Mouse (Mus musculus) kidney, postnatal 36 days (tissue): ENCODE measurements around the gene Slc3a2.

Source experiments
- DNase-seq, 2 experiments: peaks; one replicate each; pipeline ENCODE4 v3.0.0; 2021 to 2022; ENCODE audit warnings: mixed read lengths in 2 of 2

Gene Slc3a2

DNA sequence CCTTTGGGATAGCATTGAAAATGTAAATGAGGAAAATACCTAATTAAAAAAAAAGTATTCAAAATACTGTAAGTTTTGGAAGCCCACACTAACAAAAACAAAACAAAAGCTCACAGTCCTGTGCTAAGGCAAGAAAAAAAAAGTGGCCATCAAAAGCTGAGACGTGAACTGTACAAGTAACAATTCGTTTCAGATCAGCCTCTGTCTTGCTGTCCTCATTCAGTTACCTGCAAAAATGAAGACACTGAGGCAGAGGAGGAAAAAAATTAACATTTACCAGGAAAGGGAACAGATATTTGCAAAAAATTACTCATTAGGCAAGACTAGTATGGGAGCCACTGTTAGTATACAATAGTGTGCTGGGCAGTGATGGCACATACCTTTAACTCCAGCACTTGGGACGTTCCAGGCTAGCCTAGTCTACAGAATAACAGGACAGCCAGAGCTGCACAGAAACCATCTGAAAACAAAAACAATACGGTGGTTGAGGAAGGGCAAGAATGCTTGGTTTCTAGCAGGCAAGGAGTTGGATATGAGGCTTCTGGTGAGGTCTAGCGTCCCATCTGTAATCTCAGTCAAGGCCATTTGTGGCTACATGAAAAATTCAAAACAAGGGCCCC lies 4.4 kb upstream of the Slc3a2 start:
- DNase-seq = no peak

DNA sequence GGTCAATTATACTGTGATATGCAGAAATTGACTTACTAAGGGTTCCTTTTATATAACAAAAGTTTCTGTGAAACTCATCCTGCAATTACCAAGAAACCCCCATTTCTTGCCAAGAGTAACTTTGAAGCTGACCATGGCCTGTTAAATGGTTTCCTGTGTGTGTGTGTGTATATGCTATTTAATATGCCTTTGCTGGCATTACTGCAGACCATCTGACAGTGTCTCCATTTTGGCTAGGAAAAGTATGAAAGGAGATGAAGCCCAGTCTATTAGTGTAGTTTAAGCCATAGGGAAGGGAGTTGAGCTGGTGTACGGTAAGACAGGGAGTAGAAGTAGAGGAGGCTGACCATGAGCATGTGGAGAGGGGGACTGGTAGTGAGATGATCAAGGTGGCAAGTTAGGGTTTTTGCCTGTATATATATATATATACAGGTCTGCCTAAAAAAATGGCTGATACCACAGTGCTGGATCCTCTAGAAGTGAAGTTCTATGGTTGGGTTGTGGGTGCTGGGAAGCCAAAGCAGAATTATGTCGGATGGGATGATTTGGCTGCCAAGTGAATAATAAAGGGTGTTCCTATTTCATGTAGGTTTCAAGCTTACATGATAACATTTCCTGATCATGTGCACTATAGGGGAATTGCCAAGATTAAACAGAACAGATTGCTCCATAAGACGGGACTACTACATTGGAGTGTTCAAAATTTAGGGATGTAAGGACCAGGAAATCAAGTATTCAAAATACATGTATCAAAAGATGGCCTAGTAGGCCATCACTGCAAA lies 3.6 kb upstream of the Slc3a2 start:
- DNase-seq = no peak

DNA sequence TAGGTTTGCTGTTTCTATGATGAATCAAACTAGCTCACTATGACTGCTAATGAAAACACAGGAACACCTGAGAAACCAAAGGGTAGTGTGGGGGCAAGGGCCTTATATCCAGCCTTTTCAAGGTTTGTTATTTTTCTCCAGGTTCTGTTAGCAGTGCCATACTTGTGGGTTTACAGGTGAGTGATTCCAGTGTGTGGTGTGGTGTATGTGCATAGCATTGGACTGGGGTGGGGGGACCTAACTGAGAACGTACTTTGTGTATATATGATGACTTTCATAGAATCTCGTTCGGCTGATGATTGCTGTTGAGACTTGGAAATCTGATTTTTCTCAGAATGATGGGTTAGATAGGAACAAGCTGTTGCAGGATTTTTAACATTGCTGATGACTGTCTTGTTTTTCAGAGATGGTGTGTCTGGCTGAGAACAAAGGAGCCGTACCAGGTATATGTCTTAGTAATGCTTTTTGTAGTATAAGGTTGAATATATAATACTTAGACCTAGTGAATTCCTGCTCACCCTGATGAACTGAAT lies 2.0 kb upstream of the Slc3a2 start:
- no peak for DNase-seq

DNA sequence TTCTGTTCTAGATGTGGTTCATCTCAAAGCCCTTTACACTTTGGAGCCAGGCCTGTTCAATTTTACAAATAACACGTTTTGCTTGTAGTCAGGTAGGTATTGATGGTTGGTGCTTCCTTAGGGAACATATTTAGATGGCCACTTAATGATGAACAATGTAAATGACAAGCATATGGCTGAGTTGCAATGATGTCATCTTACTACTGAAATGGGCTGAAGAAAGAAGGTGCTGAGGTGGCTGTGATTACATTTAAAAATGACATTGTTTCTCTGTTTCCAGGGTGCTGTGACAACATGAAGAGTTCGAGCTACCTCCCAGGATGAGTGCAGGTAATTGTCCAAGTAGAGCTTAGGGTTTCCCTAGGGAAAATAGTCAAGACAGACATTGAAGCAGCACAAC lies 1.2 kb upstream of the Slc3a2 start:
- DNase-seq = no peak

DNA sequence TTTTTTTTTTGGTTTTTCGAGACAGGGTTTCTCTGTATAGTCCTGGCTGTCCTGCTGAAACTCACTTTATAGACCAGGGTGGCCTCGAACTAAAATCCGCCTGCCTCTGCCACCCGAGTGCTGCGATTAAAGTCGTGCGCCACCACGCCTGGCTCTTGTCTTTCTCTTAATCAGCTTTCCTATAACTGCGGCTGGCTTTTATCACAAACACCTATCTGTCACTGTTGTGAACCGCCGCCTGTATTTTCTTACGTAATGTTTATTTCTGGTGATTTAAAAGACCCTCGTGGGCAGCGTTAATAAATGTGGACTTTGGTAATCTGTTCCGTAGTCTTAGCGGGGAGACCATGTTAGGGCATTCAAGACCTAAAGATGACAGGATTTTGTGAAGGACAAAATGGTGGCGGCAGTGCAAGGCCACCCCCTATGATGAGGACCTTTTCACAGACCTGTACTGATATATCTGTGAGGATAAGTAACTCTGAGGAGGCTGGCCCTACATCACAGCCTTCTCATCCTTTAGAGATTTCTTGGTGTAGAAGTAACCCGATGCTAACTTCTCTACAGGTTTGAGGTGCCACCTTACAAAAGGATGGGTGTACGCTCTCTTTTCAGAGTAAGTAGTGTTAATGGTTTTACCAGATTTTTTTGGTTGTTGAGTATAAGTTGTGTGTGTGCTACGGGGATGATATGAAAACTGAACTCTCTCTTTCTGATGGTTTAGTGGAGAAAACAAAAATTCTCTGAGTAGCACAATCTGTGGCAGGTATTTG lies 591 bp upstream of the Slc3a2 start:
- no peak for DNase-seq

DNA sequence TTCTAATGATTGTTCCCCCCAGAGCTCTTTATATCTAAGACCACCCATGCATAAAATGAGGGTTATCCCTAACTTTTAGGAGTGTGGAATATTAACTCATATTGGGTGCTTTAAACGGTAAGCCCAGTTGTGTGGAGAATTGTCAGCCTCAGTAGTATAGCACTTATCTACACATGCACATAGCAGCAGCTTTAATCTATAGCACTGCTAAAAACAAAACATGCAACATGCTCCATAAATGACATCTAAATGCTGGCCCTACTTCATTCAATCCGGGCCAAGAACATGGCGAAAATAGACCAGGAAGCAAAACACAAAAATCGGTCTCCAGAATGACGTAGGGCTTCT lies 636 bp downstream of the Slc3a2 start:
- no peak for DNase-seq

DNA sequence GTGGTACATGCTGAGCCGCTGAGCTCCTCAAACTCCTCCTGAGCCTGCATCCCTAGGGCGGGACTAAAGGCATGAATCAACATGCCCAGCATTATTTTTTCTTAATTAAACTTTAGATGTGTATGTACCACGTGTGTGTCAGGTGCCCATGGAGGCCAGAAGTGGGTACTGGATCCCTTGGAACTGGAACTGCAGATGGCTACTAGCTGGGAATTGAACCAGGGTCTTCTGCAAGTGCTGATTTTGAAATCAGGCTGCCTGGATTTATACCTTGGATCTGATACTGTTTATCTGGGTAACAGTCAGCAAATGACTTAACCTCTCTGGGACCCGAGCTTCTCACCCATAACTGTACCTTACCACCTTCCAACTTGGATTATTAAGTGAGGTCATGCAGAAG lies 1.1 kb downstream of the Slc3a2 start:
- no peak for DNase-seq

DNA sequence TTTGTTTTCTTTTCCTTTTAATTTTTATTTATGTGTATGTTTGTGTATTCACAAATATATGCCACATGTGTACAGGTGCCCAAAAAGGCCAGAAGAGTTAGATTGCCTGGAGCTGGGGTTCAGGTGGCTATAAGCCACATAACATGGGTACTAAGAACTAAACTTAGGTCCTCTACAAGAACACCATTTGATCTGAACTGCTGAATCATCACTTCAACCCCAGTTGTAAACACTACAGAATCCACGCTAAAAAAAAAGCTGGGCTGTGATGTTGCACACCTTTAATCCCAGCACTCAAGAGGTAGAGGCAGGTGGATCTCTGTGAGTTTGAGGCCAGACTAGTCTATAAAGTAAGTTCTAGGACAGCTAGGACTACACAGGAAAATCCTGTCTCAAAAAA lies 1.8 kb downstream of the Slc3a2 start:
- DNase-seq = no peak

DNA sequence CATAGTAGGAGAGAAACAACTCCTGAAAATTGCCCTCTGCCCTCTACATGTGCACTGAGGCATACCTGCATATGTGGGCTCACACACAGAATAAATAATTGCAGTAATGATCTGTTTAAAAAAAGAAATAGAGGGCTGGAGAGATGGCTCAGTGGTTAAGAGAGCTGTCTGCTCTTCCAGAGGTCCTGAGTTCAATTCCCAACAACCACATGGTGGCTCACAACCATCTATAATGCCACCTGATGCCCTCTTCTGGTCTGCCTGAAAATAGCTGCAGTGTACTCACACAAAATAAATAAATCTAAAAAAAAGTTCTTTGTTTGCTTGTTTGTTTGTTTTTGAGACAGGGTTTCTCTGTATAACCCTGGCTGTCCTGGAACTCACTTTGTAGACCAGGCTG lies 4.1 kb downstream of the Slc3a2 start:
- DNase-seq = peak in 1 of 2 experiments; percentile 30

DNA sequence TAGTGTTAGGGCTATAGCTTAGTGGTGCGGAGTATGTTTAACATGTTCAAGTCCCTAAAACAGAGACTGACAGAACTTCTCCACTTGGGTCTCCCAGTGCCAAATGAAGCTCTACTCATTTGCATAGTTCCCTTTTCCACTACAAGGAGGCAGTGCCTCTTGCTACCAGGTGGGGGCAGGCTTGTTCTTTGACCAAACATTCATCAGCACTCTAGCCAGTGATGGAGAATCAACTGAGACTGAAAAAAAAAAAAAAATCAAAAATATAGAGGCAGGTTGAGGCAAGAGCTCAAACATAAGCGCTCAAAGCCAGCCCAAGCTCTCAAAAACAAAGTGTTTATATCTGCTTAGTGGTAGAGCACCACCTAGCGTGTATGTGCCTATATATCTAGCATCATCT lies 4.8 kb downstream of the Slc3a2 start:
- DNase-seq = peak; percentile 54 to 71

DNA sequence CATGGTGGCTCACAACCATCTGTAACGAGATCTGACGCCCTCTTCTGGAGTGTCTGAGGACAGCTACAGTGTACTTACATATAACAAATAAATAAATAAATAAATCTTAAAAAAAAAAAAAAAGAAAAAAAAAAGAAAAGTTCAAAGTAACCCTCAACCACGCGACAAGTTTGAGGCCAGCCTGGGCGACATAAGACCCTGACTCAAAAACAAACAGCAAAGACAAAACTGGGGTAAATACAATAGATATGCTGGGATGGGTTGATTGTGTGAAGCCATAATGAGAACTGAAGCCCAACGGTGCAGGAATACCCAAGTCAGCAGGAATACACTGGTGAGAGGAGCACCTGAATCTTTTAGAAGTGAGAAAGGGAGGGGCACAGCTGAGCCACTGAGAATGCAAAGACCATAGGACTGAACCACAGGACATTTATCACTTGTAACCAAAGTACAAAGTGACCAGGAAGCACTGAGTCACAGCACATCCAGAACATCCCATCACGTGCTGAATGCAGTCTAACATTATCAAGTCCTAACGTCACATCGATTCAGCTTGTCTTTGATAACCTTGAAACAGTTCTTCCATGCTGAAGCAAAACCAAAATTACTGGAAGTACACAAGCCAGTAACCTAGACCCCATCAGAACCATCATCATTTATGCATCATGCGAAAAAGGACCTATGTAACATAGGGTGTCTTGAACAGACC lies 6.2 kb downstream of the Slc3a2 start:
- DNase-seq = no peak

DNA sequence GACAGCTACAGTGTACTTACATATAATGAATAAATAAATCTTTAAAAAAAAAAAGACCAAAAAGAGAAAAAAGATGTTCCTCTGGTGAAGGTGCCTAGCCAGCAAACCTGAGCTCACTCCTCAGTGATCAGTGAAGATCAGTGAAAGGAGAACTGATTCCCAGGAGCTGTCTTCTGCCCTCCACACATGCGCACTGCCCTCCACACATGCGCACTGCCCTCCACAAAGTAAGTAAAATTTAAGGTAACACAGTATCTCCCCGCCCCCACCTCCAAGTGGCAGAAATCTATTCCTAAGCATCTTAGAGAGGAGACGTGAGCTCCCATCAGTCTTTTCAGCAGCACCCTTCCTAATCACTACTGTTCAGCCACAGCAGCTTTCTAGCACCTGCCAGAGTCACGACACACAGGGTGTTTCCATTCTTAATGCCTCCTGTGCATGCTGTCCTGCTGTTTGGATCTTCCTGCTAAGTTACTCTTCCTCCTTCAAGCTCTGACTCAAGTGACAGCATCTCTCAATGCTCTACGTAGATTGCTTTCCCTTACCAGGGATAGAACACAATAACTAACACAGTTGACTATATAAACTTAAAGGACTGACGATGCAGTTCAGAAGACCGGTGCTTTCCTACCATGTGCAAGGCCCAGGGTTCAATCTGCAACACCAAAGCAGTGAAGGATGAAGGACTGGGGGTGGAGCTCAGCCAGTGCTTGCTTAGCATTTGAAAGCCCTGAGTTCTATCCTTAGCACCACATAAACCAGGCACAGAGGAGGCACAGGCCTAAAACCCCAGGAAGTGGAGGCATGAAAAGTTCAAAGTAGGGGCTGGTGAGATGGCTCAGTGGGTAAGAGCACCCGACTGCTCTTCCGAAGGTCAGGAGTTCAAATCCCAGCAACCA lies 7.1 kb downstream of the Slc3a2 start:
- DNase-seq = no peak

DNA sequence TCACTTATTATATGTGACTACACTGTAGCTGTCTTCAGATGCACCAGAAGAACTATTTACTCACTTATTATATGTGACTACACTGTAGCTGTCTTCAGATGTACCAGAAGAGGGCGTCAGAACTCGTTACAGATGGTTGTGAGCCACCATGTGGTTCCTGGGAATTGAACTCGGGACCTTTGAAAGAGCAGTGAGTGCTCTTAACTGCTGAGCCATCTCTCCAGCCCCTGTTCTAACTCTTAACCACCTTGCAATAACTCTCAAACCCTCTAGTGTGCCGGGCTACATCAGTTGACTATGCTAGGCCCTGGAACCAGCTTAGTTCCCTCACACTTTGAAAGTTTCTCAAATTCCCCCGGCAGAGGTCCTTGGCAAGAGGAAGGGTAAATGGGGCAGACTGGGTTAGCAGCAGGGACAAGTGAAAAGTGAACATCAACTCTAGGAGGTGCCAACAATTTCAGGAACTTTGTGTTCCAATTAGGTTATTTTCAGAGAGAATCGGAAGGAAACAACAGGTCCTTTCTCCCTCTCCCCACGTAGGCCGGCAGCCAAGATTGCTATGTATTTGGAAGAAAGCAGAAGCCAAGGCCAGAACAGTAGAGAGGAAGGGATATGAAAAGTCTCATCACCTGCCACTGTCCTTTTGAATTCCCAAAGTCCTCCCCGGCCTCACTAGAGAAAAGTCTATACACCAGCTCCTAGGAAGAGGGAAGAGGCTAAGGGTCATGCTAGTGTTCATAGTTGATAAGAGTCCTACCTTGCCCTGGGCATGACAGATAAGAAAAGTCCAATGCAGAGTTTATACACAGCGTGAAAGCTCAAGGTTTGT lies 8.3 kb downstream of the Slc3a2 start:
- DNase-seq = peak; percentile 57 to 60

DNA sequence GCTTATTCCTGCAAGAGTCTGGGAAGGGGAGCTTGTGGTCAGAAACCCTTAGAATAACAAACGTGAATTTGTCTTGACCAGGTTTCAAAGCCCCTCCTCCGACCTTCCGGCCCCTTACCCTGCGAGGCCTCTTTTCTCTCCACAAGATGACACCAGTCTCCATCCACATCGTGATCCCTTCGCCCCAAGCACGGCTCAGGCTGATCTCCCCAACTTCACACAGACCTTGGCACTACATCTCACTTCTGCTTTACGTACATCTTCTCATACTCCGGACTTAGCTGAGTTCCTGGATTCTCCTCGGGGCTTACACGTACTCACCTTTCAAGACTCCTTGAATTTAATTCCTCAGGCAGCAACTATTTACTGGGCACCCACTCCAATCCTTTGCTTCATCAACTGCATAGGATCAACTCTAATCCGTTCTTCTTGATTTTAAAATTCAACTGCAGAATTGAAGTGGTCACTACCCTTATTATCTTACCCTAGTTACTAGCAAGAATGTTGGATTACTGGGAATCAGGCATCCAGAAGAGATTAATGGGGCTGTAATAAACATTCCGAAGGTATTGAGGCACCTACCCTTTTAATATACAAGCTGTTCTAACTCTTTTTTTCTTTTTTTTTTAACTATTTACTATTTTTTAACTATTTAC lies 9.0 kb downstream of the Slc3a2 start:
- no peak for DNase-seq

DNA sequence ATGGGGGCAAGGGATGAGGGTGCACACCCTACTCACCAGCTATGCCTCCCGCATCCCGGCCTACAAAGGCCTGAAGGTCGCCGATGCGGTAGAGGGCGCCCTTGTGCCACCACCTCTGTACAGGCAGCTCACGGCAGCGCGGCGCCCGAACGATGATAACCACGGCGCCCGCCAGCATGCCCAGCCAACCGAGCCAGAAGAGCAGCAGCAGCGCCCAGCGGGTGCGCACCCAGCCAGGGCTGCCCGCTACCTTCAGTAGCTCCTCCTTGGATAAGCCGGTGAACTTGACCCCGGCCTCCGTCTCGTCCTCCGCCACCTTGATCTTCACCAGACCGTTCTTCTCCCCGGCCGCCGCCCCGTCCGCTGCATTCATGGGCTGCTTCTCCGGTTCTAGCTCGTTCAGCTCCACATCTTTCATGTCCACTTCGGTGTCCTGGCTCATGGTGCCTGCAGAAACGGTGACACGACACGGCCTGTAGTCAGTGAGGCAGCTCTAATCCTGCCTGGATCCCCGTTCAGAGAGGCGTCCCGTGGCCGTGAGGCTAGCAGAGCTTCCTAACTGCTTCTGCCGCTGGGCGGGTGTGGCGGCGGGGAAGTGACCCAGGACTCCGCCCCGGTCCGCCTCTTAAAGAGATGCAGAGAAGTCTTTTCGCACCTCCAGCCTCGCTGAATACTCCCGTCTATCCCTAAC lies 9.7 kb downstream of the Slc3a2 start:
- peak; percentile 96 to 97 for DNase-seq

DNA sequence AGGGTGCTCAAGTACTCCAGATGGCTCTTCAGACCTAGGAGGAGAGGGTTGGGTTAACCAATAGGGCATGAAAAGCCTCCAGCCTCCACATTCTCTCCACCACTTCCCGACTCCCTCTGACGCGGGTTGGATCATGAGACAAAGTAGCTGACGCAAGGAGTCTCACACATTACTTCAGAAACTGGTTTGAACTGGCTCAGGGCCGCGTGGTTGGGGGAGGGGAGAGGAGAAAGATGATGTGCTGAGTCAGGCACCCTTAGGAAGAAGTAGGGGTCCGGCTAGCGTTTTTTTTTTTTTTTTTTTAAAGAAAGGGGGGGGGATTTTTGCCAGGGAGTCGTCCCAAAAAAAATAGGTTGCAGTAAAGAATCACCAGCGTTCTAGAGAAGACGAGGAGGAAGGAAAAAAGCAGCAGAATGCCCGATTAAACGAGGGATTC lies 10.3 kb downstream of the Slc3a2 start:
- DNase-seq = peak; percentile 86 to 91

DNA sequence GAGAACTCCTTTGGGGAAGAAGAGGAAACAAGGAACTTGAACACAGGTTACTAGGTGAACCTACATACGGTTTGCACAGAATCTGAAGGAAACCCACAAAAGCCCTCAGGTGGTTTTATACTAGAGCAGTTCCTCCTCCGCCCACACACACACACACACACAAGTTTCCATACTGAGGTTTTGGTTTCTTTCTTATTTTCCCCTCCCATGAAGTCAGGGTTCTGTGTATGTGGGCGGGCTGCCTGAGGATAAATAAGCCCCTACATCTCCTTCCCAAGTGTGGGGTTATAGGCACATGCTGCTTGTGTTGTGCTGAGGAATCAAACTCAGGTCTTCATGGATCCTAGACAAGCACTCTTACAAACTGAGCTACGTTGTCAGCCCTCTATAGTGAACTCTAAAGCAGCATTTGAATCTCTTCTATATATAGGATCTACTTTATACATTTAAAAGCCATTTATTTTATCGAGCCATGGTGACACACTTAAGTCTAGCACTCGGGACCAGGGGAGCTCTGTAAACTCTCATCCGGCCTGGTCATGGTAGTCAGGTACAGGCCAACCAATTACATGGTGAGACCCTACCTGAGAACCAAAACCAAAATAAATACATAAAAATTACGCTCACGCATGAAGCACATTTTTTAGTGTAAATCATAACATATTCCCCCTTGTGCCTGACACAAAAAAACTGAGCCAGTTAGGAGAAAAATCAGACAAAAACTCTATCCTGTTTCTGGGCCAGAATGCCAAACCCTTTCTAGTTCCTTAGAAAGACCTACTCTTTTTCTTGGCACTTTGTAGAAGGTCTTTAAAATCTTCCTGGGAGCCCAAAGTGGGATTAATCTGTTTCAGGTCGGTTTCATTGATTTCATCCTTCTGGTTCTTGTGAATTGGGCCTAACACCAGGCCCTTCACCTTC lies 11.0 kb downstream of the Slc3a2 start:
- DNase-seq = no peak

DNA sequence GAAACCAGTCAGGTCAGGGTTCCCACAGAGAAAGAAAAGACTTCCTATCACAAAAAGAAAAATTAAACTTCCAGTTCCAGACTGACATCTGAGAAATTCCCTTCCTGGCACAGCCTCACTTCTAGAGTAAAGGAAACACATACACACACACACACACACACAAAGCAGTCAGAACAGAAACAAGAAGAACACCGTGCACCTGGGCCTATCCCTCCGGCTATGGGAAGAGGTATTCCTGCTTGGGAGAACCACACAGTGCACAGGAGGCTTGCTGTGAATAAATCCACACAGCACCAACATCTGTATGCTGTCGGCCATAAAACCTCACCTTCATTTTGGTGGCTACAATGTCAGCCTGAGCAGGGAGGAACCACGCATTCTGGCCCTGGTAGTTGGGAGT lies 11.7 kb downstream of the Slc3a2 start:
- DNase-seq = peak in 1 of 2 experiments; percentile 36

DNA sequence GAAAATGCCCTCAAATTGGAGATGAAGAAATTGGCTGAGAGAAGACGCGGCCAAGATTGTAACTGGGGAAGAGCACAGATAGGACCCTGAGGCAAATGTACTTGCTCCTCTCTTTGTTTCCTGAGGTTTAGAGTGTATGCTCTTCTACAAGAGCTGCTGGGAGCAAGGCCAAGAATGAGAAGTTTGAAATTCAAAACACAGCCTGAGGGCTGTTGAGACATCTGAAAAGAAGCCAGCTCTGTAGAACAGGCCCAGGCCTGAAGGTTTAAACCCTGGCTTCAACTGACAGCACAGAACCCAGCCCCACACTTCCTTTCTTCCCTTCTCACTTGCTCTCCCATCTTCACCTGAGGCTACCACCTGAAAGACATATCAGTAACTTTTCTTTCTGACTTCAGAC lies 13.1 kb downstream of the Slc3a2 start:
- no peak for DNase-seq
